Mouse (Mus musculus): ENCODE results near the gene Gkn1. TPM values are rescaled to one million over a fixed set of nuclear protein-coding genes. Genes with fewer than 3 reads are reported as not detected.

Gkn1 gene
- total and polyA plus RNA-seq, 3 experiments, result not detected

GRCm38 (mm10) chr6:87302746-87303145 is 48.0 kb downstream of the Gkn1 start:
- DNase-seq (ENCODE audit: extremely low read depth), result no peak
- Histone ChIP-seq H3K27ac (ENCODE audit: insufficient read depth, low read depth) (no peak overlapping the region), H3K79me2 (replicated peaks; ENCODE audit: control insufficient read depth, extremely low read depth, insufficient read depth, poor library complexity, severe bottlenecking) (no peaks in the 10 kb centered on the region), H3K4me2 (ENCODE audit: insufficient read depth, low read depth, poor library complexity, severe bottlenecking) (no peak overlapping the region), H3K4me3 (replicated peaks in 1 of 3; ENCODE audit: low read depth in 2 of 3, low read length in 2 of 3, poor library complexity in 1 of 3) (no peak overlapping the region), H3K9me3 (replicated peaks; ENCODE audit: low read length) (no peaks in the 10 kb centered on the region), H3K4me1 (ENCODE audit: control insufficient read depth in 1 of 2, insufficient read depth in 2 of 2) (peaks cover 0 to 7% of the 10 kb centered on the region in 2 experiments; a peak in 2 of 4 replicates), H3K36me3 (replicated peaks in 1 of 2; ENCODE audit: control insufficient read depth in 1 of 2, insufficient read depth in 1 of 2, low read length in 1 of 2) (no peaks in the 10 kb centered on the region), H3K9ac (ENCODE audit: insufficient read depth, low read depth) (no peak overlapping the region), H3K27me3 (replicated peaks) (no peaks in the 10 kb centered on the region)
- in situ Hi-C loops (cut with MboI; ENCODE audit: low pct_ligation_motif_present, low pct_unique_long_range_greater_than_20kb, low sequenced_read_pairs), result no loop called here
- dilution Hi-C loops (cut with MboI; ENCODE audit: extremely low pct_ligation_motif_present, extremely low pct_unique_long_range_greater_than_20kb, low sequenced_read_pairs), result no loop called here
- TF ChIP-seq ZMIZ1 (IDR thresholded peaks at IDR 0.05; ENCODE audit: low read depth, low read length), result no peak
- TF ChIP-seq ZNF384 (IDR thresholded peaks at IDR 0.05; ENCODE audit: low read depth, low read length), result no peak
- no peak for TF ChIP-seq MAX (IDR thresholded peaks at IDR 0.05; ENCODE audit: low read length)
- TF ChIP-seq JUN (IDR thresholded peaks at IDR 0.05; ENCODE audit: insufficient read depth, low read depth, low read length), result no peak

- no peak for TF ChIP-seq MXI1 (IDR thresholded peaks at IDR 0.05; ENCODE audit: low read depth, low read length)
- TF ChIP-seq MYC (IDR thresholded peaks at IDR 0.05; ENCODE audit: low read depth, low read length), result no peak
- TF ChIP-seq ZC3H11A (IDR thresholded peaks at IDR 0.05; ENCODE audit: low read depth, low read length), result no peak
- TF ChIP-seq MAFK (IDR thresholded peaks at IDR 0.05; ENCODE audit: insufficient replicate concordance, low read length), result no peak
- TF ChIP-seq USF1 (IDR thresholded peaks at IDR 0.05; ENCODE audit: low read depth, low read length), result no peak
- no peak for TF ChIP-seq JUN (IDR thresholded peaks at IDR 0.05; ENCODE audit: insufficient read depth, low read depth, low read length)
- TF ChIP-seq GABPA (IDR thresholded peaks at IDR 0.05; ENCODE audit: insufficient replicate concordance, low read depth, low read length), result no peak
- no peak for TF ChIP-seq PAX5 (IDR thresholded peaks at IDR 0.05; ENCODE audit: low read length)
- TF ChIP-seq RAD21 (IDR thresholded peaks at IDR 0.05; ENCODE audit: low read depth, low read length), result no peak
- TF ChIP-seq CHD2 (IDR thresholded peaks at IDR 0.05; ENCODE audit: low read length), result no peak
- no peak for TF ChIP-seq USF2 (conservative IDR thresholded peaks at IDR 0.05; ENCODE audit: low read depth, low read length)
- no peak for TF ChIP-seq ETS1 (conservative IDR thresholded peaks at IDR 0.05; ENCODE audit: low read depth, low read length)
- no peak for TF ChIP-seq EP300 (IDR thresholded peaks at IDR 0.05; ENCODE audit: low read length)
- TF ChIP-seq CHD1 (IDR thresholded peaks at IDR 0.05; ENCODE audit: low read depth, low read length), result no peak
- no peak for TF ChIP-seq HCFC1 (IDR thresholded peaks at IDR 0.05; ENCODE audit: low read depth, low read length)
- no peak for TF ChIP-seq NRF1 (IDR thresholded peaks at IDR 0.05; ENCODE audit: low read depth, low read length)
Observed at GRCm38 (mm10) chr6:87301991-87302390, 48.8 kb downstream of the Gkn1 start.

More at GRCm38 (mm10) chr6:87301991-87302390, 48.8 kb downstream of the Gkn1 start:
- Histone ChIP-seq H3K4me1 (ENCODE audit: control insufficient read depth in 1 of 2, insufficient read depth in 2 of 2) (peaks cover 0 to 6% of the 10 kb centered on the region in 2 experiments; a peak in 2 of 4 replicates), H3K4me3 (replicated peaks in 1 of 3; ENCODE audit: low read depth in 2 of 3, low read length in 2 of 3, poor library complexity in 1 of 3) (no peak overlapping the region), H3K27ac (ENCODE audit: insufficient read depth, low read depth) (no peak overlapping the region), H3K9ac (ENCODE audit: insufficient read depth, low read depth) (no peak overlapping the region), H3K4me2 (ENCODE audit: insufficient read depth, low read depth, poor library complexity, severe bottlenecking) (no peak overlapping the region), H3K36me3 (replicated peaks in 1 of 2; ENCODE audit: control insufficient read depth in 1 of 2, insufficient read depth in 1 of 2, low read length in 1 of 2) (no peaks in the 10 kb centered on the region), H3K79me2 (replicated peaks; ENCODE audit: control insufficient read depth, extremely low read depth, insufficient read depth, poor library complexity, severe bottlenecking) (no peaks in the 10 kb centered on the region), H3K9me3 (replicated peaks; ENCODE audit: low read length) (no peaks in the 10 kb centered on the region), H3K27me3 (replicated peaks) (no peaks in the 10 kb centered on the region)
- in situ Hi-C loops (cut with MboI; ENCODE audit: low pct_ligation_motif_present, low pct_unique_long_range_greater_than_20kb, low sequenced_read_pairs), result no loop called here
- DNase-seq (ENCODE audit: extremely low read depth), result no peak
- dilution Hi-C loops (cut with MboI; ENCODE audit: extremely low pct_ligation_motif_present, extremely low pct_unique_long_range_greater_than_20kb, low sequenced_read_pairs), result no loop called here

Other genes with a start within 250 kb of the Gkn1 start
- 0.08 and 0.34 TPM in 2 replicates for gene D6Ertd527e, start 246.2 kb downstream of the Gkn1 start, total RNA-seq (2012; rRNA removed)
- gene D6Ertd527e, start 246.2 kb downstream of the Gkn1 start, total RNA-seq (2014; rRNA removed), result not detected in 2 replicates
- 0.10 TPM in 1 of 2 replicates, not detected in the other for gene D6Ertd527e, start 246.2 kb downstream of the Gkn1 start, polyA plus RNA-seq (2012; ENCODE audit: insufficient read length, low read depth)
- 0.08 and 0.21 TPM in 2 replicates for gene Antxr1, start 15.1 kb downstream of the Gkn1 start, total RNA-seq (2012; rRNA removed)
- 0.16 TPM in 2 replicates for gene Antxr1, start 15.1 kb downstream of the Gkn1 start, total RNA-seq (2014; rRNA removed)
- gene Antxr1, start 15.1 kb downstream of the Gkn1 start, polyA plus RNA-seq (2012; ENCODE audit: insufficient read length, low read depth), result 0.23 and 0.61 TPM in 2 replicates
- gene Gkn2, start 22.4 kb upstream of the Gkn1 start, total RNA-seq (2012; rRNA removed), result not detected in 2 replicates
- gene Gkn2, start 22.4 kb upstream of the Gkn1 start, total RNA-seq (2014; rRNA removed), result not detected in 2 replicates
- not detected in 2 replicates for gene Gkn2, start 22.4 kb upstream of the Gkn1 start, polyA plus RNA-seq (2012; ENCODE audit: insufficient read length, low read depth)
- gene Gkn3, start 38.0 kb upstream of the Gkn1 start, total RNA-seq (2012; rRNA removed), result not detected in 2 replicates
- 0.42 TPM in 1 of 2 replicates, not detected in the other for gene Gkn3, start 38.0 kb upstream of the Gkn1 start, total RNA-seq (2014; rRNA removed)
- gene Gkn3, start 38.0 kb upstream of the Gkn1 start, polyA plus RNA-seq (2012; ENCODE audit: insufficient read length, low read depth), result not detected in 2 replicates
- gene Bmp10, start 78.1 kb upstream of the Gkn1 start, total RNA-seq (2012; rRNA removed), result not detected in 2 replicates
- gene Bmp10, start 78.1 kb upstream of the Gkn1 start, total RNA-seq (2014; rRNA removed), result not detected in 2 replicates
- not detected in 2 replicates for gene Bmp10, start 78.1 kb upstream of the Gkn1 start, polyA plus RNA-seq (2012; ENCODE audit: insufficient read length, low read depth)
- gene Arhgap25, start 182.3 kb upstream of the Gkn1 start, total RNA-seq (2012; rRNA removed), result 9.3 and 11.7 TPM in 2 replicates
- 11.2 and 12.5 TPM in 2 replicates for gene Arhgap25, start 182.3 kb upstream of the Gkn1 start, total RNA-seq (2014; rRNA removed)
- 16.5 TPM in 2 replicates for gene Arhgap25, start 182.3 kb upstream of the Gkn1 start, polyA plus RNA-seq (2012; ENCODE audit: insufficient read length, low read depth)
- 0.08 TPM in 2 replicates for gene Prokr1, start 239.8 kb upstream of the Gkn1 start, total RNA-seq (2012; rRNA removed)
- gene Prokr1, start 239.8 kb upstream of the Gkn1 start, total RNA-seq (2014; rRNA removed), result not detected in 2 replicates
- 0.14 TPM in 1 of 2 replicates, not detected in the other for gene Prokr1, start 239.8 kb upstream of the Gkn1 start, polyA plus RNA-seq (2012; ENCODE audit: insufficient read length, low read depth)